Mouse (Mus musculus) G1E (cell line): ENCODE results near the gene Stat4. TPM values are rescaled to one million over a fixed set of nuclear protein-coding genes. Genes with fewer than 3 reads are reported as not detected.

ENCODE experiments used
- ATAC-seq: 2 replicates; pipeline ENCODE4 v1.8.0; 2016; ENCODE audit warnings: mild to moderate bottlenecking; ENCODE audit not compliant: insufficient number of reproducible peaks, poor library complexity, low FRiP score, severe bottlenecking; ENCODE audit errors: extremely low read depth
- DNase-seq: peaks from one replicate; pipeline ENCODE4 v3.0.0; 2012; ENCODE audit warnings: low spot score
- H3K27me3 ChIP-seq: 2 replicates; pipeline ENCODE4 v1.6.1; 2012; ENCODE audit warnings: mild to moderate bottlenecking, low read length, inconsistent platforms; ENCODE audit not compliant: insufficient read depth
- H3K36me3 ChIP-seq: replicated peaks from 2 replicates; pipeline ENCODE3; 2012; ENCODE audit warnings: mild to moderate bottlenecking, inconsistent platforms
- H3K4me1 ChIP-seq: 2 replicates; pipeline ENCODE4 v1.6.1; 2012; ENCODE audit warnings: low read depth, low read length, inconsistent platforms, mixed read lengths; ENCODE audit not compliant: insufficient read depth
- H3K4me3 ChIP-seq: 2 replicates; pipeline ENCODE4 v1.5.1; 2012; ENCODE audit warnings: low read depth, mild to moderate bottlenecking, inconsistent platforms, low read length, moderate library complexity, mixed read lengths
- H3K9me3 ChIP-seq: replicated peaks from 2 replicates; pipeline ENCODE4 v1.6.1; 2012; ENCODE audit warnings: inconsistent platforms
- CTCF ChIP-seq: IDR thresholded peaks from 2 replicates; pipeline ENCODE4 v1.5.1; 2012; ENCODE audit warnings: low read depth, low read length, inconsistent platforms, mixed read lengths
- GATA1 ChIP-seq: IDR thresholded peaks from 2 replicates; pipeline ENCODE4 v1.6.1; 2012; ENCODE audit warnings: borderline replicate concordance, low read length, inconsistent platforms, mixed read lengths
- GATA2 ChIP-seq: IDR thresholded peaks from 2 replicates; pipeline ENCODE4 v1.6.1; 2012; ENCODE audit warnings: low read depth, low read length, inconsistent platforms, borderline replicate concordance
- POLR2AphosphoS5 ChIP-seq: IDR thresholded peaks from 2 replicates; pipeline ENCODE4 v1.6.1; 2012; ENCODE audit warnings: low read depth, low read length, inconsistent platforms; ENCODE audit not compliant: insufficient replicate concordance
- TAL1 ChIP-seq: conservative IDR thresholded peaks from 2 replicates; pipeline ENCODE4 v1.6.1; 2012; ENCODE audit warnings: low read depth, low read length, inconsistent platforms, mixed read lengths
- polyA plus RNA-seq: library from polyadenylated mRNA; stranded (reverse); fragments of >175 nt; gene quantifications from 2 replicates; pipeline ENCODE4 v1.2.3, GENCODE M21; 2012
- total RNA-seq, 2 experiments: library from RNA; stranded (forward) in 1 of 2; stranded (reverse) in 1 of 2; fragments of 200-1000 nt in 1 of 2; fragments of >200 nt in 1 of 2; fragmentation: Nextera tagmentation in 1 of 2; gene quantifications; 2 replicates each; pipeline ENCODE4 v1.2.3; 2014 to 2017

The Stat4 gene
- total and polyA plus RNA-seq, 3 experiments: 0.11 TPM; not detected in 2

DNA sequence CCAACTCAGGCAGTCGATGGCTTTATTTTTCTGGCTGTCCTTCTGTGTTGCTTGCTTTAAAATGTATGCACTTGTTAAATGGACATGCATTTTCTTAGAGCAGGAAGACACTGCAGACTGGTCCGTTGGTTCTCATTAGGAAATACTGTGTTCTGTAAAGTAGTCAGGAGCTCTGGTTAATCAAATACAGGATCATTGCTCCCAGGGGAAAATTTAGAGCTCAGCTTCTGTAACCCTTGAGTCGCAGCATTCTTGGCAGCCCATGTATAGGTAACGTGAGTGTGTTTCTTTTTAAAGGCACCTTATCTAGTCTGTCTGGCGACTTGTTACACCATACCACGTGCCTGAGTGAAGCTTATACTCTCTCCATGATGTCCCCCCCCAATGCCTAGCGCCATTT, 161.2 kb downstream of the Stat4 start:
- Histone ChIP-seq H3K36me3 (peaks cover 100% of the 10 kb centered on the region), H3K4me1 (peaks cover 11% of the 10 kb centered on the region)
- TF ChIP-seq GATA2: no peak
- TF ChIP-seq TAL1: no peak
- TF ChIP-seq GATA1: no peak
- no peak for TF ChIP-seq CTCF
- TF ChIP-seq POLR2AphosphoS5: no peak

DNA sequence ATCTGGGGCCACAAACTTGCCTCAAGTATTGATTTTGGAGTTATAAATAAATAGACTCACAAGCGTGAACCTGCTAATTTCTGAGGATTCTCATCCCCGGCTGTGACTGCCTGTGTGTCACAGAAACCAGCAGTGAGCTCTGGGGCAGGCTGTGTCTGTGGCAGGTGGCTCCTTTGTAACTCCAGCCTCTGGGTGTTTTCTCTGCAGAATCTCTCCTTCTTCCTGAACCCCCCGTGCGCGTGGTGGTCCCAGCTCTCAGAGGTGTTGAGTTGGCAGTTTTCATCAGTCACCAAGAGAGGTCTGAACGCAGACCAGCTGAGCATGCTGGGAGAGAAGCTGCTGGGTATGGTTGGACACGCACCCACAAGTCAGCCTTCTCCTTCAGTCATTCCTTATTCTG, 161.7 kb downstream of the Stat4 start:
- peaks cover 8% of the 10 kb centered on the region for H3K4me1 ChIP-seq
- ATAC-seq: no peak
- H3K9me3 ChIP-seq: no peaks in the 10 kb centered on the region
- H3K27me3 ChIP-seq: no peaks in the 10 kb centered on the region
- peaks cover 100% of the 10 kb centered on the region for H3K36me3 ChIP-seq
- DNase-seq: no peak
- no peak overlapping the region for H3K4me3 ChIP-seq
- no peak for TF ChIP-seq GATA1

More for the DNA sequence above, 161.2 kb downstream of the Stat4 start:
- no peaks in the 10 kb centered on the region for H3K9me3 ChIP-seq
- no peaks in the 10 kb centered on the region for H3K27me3 ChIP-seq
- no peak overlapping the region for H3K4me3 ChIP-seq
- DNase-seq (no peak), ATAC-seq (no peak)

DNA sequence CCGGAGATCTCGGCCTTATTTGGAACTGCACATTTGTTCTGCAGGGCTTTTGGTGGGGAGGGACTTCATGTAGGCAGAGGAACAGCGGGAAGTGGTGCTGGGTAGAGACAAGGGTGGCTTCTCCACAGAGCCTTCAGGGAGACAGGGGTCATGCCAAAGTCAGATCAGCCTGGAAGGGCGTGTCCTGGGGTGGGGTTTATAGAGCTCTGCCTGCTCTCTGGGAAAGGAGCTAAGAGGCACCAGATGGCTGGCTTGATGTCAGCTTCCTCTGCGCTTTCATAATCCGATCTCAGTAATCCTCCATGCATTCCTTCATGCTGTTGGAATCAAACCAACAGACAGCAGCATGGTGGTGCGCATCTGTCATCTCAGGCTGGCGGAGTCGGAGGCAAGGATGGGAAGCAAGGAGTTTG, 163.0 kb downstream of the Stat4 start:
- Histone ChIP-seq H3K4me3 (no peak overlapping the region), H3K4me1 (peaks cover 6% of the 10 kb centered on the region), H3K27me3 (no peaks in the 10 kb centered on the region), H3K9me3 (no peaks in the 10 kb centered on the region), H3K36me3 (peaks cover 99% of the 10 kb centered on the region)
- peak; percentile 19 for DNase-seq
- TF ChIP-seq POLR2AphosphoS5 (no peak), TAL1 (no peak), GATA2 (no peak)
- no peak for ATAC-seq

DNA sequence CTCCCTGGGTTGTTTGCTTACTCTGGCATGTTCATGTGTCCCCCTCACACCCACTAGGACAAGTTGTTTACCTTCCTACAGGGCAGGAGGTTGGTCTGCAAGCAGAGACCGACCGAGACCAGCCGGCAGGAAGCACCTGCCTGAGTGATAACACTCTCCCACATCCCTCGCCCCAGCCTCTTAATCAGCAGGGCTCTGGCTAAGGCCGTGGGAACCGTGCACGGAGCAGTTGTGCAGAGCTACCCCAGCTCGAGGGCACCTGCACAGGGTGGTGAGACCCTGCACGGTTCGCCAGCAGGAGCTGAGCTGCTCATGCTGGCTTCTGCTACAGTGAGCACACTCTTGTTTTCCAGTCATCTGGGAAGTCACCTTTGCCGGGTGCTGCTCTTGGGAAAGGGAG, 163.7 kb downstream of the Stat4 start:
- Histone ChIP-seq H3K27me3 (no peaks in the 10 kb centered on the region), H3K4me1 (peaks cover 6% of the 10 kb centered on the region), H3K9me3 (no peaks in the 10 kb centered on the region), H3K36me3 (peaks cover 98% of the 10 kb centered on the region), H3K4me3 (no peak overlapping the region)
- no peak for ATAC-seq
- TF ChIP-seq TAL1 (no peak), GATA1 (no peak), POLR2AphosphoS5 (no peak), GATA2 (no peak), CTCF (no peak)
- no peak for DNase-seq

DNA sequence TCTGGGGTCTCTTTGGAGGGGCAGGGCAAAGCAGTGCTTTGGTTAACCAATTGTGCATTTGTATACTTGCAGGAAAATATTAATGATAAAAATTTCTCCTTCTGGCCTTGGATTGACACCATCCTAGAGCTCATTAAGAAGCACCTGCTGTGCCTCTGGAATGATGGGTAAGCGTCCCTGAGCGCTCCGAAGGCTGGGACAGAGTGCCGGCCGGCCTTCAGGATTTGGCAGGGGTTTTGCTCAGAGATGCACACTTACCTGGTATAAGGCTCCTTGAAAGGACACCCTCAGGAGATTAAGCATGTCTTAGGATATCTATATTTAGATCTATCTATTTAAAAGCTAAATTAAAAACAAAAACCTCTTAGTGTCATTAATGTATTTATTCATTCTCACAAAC, 164.2 kb downstream of the Stat4 start:
- H3K27me3 ChIP-seq: no peaks in the 10 kb centered on the region
- ATAC-seq (no peak), DNase-seq (no peak)
- peaks cover 6% of the 10 kb centered on the region for H3K4me1 ChIP-seq
- no peaks in the 10 kb centered on the region for H3K9me3 ChIP-seq
- TF ChIP-seq TAL1 (no peak), CTCF (no peak), GATA2 (no peak), POLR2AphosphoS5 (no peak), GATA1 (no peak)
- peaks cover 98% of the 10 kb centered on the region for H3K36me3 ChIP-seq
- H3K4me3 ChIP-seq: no peak overlapping the region

DNA sequence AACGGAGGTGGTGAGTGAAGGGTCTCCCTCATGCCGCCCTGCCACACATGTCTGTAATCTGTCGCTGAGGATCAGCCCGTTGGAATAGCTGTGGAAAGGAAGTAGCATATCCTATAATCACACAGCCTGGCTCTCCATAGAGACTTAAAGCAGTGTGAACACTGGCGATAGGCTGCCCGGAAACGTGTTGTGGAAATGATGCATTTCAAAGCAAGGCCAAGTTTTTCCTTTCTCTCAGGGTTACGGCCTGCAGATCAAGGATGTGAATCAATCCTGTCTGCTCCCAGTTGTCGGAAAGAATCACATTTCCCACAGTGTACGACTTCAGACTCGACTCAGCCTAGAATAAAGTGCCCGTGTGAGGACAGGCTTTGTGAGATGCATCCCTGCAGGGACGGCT, 165.4 kb downstream of the Stat4 start:
- no peak for ATAC-seq
- H3K9me3 ChIP-seq: no peaks in the 10 kb centered on the region
- DNase-seq: no peak
- H3K36me3 ChIP-seq: peaks cover 99% of the 10 kb centered on the region
- H3K27me3 ChIP-seq: no peaks in the 10 kb centered on the region
- no peak overlapping the region for H3K4me3 ChIP-seq
- peaks cover 6% of the 10 kb centered on the region for H3K4me1 ChIP-seq
- TF ChIP-seq POLR2AphosphoS5 (no peak), TAL1 (no peak), GATA2 (no peak), CTCF (no peak), GATA1 (no peak)

DNA sequence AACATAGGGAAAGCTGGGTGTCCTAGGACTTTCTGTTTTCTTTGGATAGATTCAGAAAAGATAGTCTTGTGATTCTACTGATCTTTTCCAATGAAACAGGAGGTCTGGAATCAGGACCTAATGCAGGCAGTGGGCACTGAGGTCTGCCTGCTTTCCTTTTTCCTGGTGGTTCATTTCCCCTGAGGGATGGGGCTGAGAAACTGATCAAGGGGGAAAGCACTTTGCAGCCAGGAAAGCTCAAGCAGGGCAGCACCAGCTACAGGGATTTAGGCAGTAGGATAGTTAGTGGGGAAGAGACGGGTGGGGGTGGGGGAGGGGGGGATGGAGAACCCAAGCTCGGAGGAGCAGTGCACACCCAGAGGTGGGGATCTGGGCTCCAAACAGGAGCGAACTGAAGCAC, 166.0 kb downstream of the Stat4 start:
- no peak overlapping the region for H3K4me3 ChIP-seq
- TF ChIP-seq GATA1 (no peak), TAL1 (no peak), POLR2AphosphoS5 (no peak), CTCF (no peak), GATA2 (no peak)
- H3K9me3 ChIP-seq: no peaks in the 10 kb centered on the region
- H3K27me3 ChIP-seq: no peaks in the 10 kb centered on the region
- H3K36me3 ChIP-seq: peaks cover 99% of the 10 kb centered on the region
- no peak for ATAC-seq
- peaks cover 6% of the 10 kb centered on the region for H3K4me1 ChIP-seq
- no peak for DNase-seq
